Mouse (Mus musculus): ENCODE measurements around the gene Sh2d2a.
A peak's percentile ranks its signal among the peaks of the same experiment; 100 is the strongest.
"Not testable (repeated sequence)": the region's sequence is repeated elsewhere in the genome, so short reads cannot be mapped to it uniquely, and the experiment has no call there.

The Sh2d2a gene

DNA sequence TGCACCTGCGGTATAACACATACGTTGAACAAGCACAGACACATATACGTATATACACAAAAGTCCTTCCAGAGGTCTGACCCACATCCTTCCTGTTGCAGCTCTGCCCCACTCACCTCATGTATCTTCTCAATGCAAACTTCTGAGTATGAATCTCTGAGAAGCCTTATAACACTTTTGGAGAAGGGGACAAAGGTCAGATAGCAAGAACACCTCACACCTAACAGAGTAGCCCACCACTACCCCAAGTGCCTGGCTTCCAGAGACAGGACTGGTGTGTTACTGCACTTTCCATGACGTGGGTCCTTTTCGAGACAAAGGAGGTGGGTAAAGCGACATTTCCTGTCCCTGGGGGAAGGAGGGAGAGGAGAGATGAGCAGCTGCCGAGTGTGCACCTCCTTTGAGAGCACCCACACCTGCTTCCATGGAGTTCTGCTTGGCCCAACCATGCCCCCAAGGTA, at the start of gene Sh2d2a:
Gene Sh2d2a, plus strand, starts transcription at position 106 of the 461 bp plus-strand sequence.
- DNase-seq (ENCODE audit: low read depth, low spot score): peak; percentile 93

- no peak for DNase-seq (ENCODE audit: low read depth, low spot score)
Observed at GRCm38 (mm10) chr3:87801681-87802080, 44.9 kb upstream of the Sh2d2a start.

GRCm38 (mm10) chr3:87804038-87804677, 42.4 kb upstream of the Sh2d2a start:
- peak; percentile 51 for DNase-seq (ENCODE audit: low read depth, low spot score)

- DNase-seq (ENCODE audit: low read depth, low spot score): no peak
Observed at GRCm38 (mm10) chr3:87809322-87809962, 37.1 kb upstream of the Sh2d2a start.

DNA sequence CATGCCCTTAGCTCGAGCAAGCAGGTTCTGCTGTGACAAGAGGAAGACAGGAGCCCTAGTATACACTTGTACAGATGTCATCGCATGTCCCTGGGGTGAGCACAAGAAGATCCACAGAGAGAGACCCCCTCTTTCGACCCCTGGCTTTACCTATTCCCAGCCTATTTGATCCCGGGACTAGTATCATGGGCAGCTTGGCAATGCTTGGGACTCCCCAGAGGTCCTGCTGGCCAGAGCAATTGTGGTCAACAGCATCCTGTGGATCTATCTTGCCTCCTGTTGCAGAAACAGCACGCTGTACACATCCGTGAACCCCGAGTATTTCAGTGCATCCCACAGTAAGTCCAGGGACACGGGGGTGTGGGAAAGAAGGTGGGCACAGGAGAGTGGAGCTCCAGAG, 35.3 kb upstream of the Sh2d2a start:
- DNase-seq (ENCODE audit: low read depth, low spot score): no peak

DNA sequence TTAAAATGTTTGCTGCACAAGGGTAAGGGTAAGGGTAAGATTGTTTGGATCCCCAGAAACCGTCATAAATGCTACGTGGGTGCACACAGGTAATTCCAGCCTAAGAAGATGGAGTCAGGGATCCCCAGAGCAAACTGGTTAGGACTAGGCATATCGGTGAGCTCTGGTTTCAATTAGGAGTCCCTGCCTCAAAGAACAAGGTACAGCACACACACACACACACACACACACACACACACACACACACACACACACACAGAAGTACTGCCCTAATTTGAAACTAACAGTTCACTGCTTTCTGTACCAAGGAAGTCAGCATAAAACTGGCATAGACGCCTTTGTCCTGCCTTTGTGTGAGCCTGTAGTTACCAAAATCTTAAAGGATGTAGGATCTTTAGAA, 34.1 kb upstream of the Sh2d2a start:
- DNase-seq (ENCODE audit: low read depth, low spot score): no peak

DNA sequence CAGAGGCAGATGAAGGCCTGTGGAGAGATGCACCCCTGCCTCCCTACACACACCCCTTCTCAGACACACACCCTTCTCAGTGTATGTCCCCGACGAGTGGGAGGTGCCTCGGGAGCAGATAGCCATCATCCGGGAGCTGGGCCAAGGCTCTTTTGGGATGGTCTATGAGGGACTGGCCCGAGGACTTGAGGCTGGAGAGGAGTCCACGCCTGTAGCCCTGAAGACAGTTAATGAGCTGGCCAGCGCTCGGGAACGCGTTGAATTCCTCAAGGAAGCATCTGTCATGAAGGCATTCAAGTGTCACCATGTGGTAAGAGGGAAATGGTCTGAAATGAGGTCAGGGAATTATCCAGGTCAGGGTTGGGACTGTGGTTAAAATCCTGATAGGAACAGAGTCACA, 33.7 kb upstream of the Sh2d2a start:
- DNase-seq (ENCODE audit: low read depth, low spot score): no peak

GRCm38 (mm10) chr3:87816166-87816565, 30.4 kb upstream of the Sh2d2a start:
- DNase-seq (ENCODE audit: low read depth, low spot score): no peak

DNA sequence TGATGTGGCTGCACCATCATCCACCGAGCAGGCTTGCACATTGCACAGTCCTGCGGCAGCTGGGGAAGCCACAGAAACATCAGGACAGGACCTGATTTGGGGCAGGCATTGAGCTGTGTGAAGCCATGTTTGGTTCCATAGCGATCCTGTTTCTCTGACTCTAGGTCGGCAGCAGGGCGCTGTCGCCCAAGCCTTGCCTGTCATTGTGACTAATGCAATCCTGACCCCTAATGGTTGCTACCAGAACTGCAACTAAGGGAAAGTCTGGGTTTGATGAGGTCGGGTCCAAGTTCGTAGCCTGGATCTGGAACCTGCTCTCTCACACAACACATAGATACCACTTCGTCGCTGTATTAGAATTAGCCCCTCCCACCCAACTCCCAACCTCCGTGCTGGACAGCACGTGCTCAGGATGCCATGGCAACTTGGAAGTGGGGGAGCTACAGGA, 29.9 kb upstream of the Sh2d2a start:
- DNase-seq (ENCODE audit: low read depth, low spot score): peak; percentile 90

DNA sequence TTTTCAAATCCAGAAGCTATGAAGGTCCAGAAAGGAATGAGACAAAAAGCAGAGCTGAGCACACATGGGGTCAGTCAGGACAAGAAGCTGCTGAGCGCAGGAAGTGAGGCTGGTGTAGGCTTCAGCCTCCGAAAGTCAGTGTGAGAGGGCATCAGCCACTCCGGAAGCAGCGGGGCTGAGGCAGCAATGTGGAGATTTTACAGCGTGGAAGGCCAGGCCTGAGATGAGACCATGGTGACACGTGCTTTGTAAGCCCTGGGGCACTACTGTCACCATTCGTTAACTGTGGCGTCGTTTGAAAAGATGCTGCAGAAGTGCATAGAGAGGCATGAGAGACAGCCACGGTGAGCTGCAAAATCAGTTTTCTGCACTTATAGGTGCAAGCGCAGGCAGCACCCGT, 28.3 kb upstream of the Sh2d2a start:
- DNase-seq (ENCODE audit: low read depth, low spot score): no peak

- not testable (repeated sequence) for DNase-seq (ENCODE audit: low read depth, low spot score)
Observed at GRCm38 (mm10) chr3:87824206-87824605, 22.3 kb upstream of the Sh2d2a start, which contains the start of gene Pear1. Gene Pear1 (minus strand): TSS chr3:87824306.

GRCm38 (mm10) chr3:87828435-87828834, 18.1 kb upstream of the Sh2d2a start:
- DNase-seq (ENCODE audit: low read depth, low spot score): no peak

GRCm38 (mm10) chr3:87829025-87829424, 17.5 kb upstream of the Sh2d2a start:
- DNase-seq (ENCODE audit: low read depth, low spot score): peak; percentile 33

- peak; percentile 68 for DNase-seq (ENCODE audit: low read depth, low spot score)
Observed at GRCm38 (mm10) chr3:87832109-87832859, 14.3 kb upstream of the Sh2d2a start.

GRCm38 (mm10) chr3:87833482-87833881, 13.1 kb upstream of the Sh2d2a start:
- peak; percentile 80 for DNase-seq (ENCODE audit: low read depth, low spot score)

DNA sequence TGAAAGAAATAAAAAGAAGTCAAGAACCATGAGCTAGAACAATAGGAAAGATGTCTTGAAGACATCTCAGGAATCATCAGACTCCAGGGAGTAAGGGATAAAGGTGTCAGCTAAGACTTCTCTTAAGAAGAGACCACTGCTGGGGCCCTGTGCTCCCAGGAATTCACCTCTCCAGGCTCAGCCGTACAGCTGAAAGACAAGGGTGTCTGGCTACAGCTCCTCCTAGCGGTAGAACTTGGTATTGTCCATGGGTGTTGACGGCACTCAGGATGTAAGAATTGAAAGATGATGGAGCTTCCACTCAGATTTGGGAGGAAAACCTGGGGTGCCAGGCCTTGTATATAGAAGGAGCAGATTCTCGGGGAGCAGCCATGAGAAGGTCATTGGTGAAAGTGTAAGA, 7.9 kb upstream of the Sh2d2a start:
- peak; percentile 90 for DNase-seq (ENCODE audit: low read depth, low spot score)

DNA sequence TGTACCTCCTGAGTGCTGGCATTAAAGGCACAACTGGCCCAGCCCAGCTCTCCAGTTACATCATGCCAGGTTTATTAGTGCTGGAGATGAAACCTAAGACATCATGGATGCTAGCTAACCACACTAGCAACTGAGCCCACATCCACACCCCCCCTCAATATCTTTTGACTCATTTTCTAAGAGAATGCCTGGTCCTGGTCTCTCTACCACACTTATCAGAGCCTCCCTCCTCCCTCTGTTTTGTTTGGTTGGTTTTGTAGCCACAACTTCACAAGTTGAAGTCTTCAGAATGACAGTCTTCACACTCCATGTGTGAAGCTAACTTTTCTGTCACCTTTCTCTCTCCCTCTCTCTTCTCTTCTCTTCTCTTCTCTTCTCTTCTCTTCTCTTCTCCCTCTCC, 5.7 kb upstream of the Sh2d2a start:
- no peak for DNase-seq (ENCODE audit: low read depth, low spot score)

- DNase-seq (ENCODE audit: low read depth, low spot score): peak; percentile 74
Observed at GRCm38 (mm10) chr3:87844981-87845380, 1.6 kb upstream of the Sh2d2a start.

- DNase-seq (ENCODE audit: low read depth, low spot score): no peak
Observed at GRCm38 (mm10) chr3:87846186-87846585, 369 bp upstream of the Sh2d2a start.

- peak; percentile 83 for DNase-seq (ENCODE audit: low read depth, low spot score)
Observed at GRCm38 (mm10) chr3:87847680-87848079, 1.1 kb downstream of the Sh2d2a start.

DNA sequence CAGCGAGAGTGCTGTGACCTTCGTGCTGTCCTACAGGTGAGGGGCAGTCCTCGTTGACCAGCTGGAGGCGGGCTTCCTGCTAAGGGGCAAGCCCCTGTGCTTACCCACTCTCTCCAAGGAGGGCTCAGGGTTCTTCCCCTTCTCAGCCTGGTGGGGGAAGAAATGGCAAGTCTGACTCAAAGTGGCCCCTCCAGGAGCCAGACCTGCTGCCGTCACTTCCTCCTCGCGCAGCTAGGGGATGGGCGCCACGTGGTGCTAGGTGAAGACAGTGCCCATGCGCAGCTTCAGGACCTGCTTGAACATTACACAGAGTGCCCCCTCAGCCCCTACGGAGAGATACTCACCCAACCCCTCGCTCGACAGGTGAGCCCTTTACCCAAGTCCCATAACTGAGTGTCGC, 2.6 kb downstream of the Sh2d2a start:
- DNase-seq (ENCODE audit: low read depth, low spot score): peak; percentile 74

- DNase-seq (ENCODE audit: low read depth, low spot score): no peak
Observed at GRCm38 (mm10) chr3:87854795-87855568, 8.4 kb downstream of the Sh2d2a start.
